Mouse (Mus musculus) lung, embryonic 16.5 days (tissue): ENCODE measurements at regions not wholly inside any gene's neighbourhood (a gene's known extent, or its start where the extent isn't known, plus 50 kb on each side); places are given as distances from the start of the nearest gene placed in this dataset.

Experiments used
- ATAC-seq: fragments of 200-750 bp; cut with Nextera tagmentation; 2 replicates; pipeline ENCODE4 v1.8.0; 2017; ENCODE audit warnings: low read depth, mild to moderate bottlenecking, moderate library complexity
- H3K27ac ChIP-seq: fragments of 300-500 bp; sonication (generic); 2 replicates; pipeline ENCODE4 v1.5.1; 2014; ENCODE audit warnings: mild to moderate bottlenecking, control low read depth, low read length
- H3K27me3 ChIP-seq: fragments of 300-500 bp; sonication (generic); 2 replicates; pipeline ENCODE4 v1.6.1; 2014; ENCODE audit warnings: low read depth, low read length, mixed read lengths; ENCODE audit not compliant: control insufficient read depth, insufficient read depth
- H3K36me3 ChIP-seq: fragments of 300-500 bp; sonication (generic); 2 replicates; pipeline ENCODE4 v1.6.1; 2014; ENCODE audit warnings: low read length; ENCODE audit not compliant: control insufficient read depth, insufficient read depth
- H3K4me1 ChIP-seq: fragments of 300-500 bp; sonication (generic); replicated peaks from 2 replicates; pipeline ENCODE4 v1.6.1; 2014; ENCODE audit warnings: low read length, mixed read lengths; ENCODE audit not compliant: control insufficient read depth, insufficient read depth
- H3K4me2 ChIP-seq: fragments of 300-500 bp; sonication (generic); 2 replicates; pipeline ENCODE4 v1.6.1; 2014; ENCODE audit warnings: low read depth, low read length, control low read depth
- H3K4me3 ChIP-seq: fragments of 300-500 bp; sonication (generic); 2 replicates; pipeline ENCODE4 v1.5.1; 2014; ENCODE audit warnings: mild to moderate bottlenecking, low read length, control low read depth
- H3K9ac ChIP-seq: fragments of 300-500 bp; sonication (generic); 2 replicates; pipeline ENCODE4 v1.6.1; 2014; ENCODE audit warnings: low read length, control low read depth
- H3K9me3 ChIP-seq: fragments of 300-500 bp; sonication (generic); 2 replicates; pipeline ENCODE4 v1.6.1; 2016; ENCODE audit warnings: low read length; ENCODE audit not compliant: control insufficient read depth
- WGBS: fragments of 180-500 bp; shearing (Covaris S2); extraction: QIAGEN DNeasy Blood & Tissue Kit; methylation state at CpG from one replicate; pipeline ENCODE4 v1.1.7; 2014; 5-methylcytosine and 5-hydroxymethylcytosine counted together

- no peaks in the 10 kb centered on the region for H3K4me1 ChIP-seq
- H3K4me3 ChIP-seq, result no peak overlapping the region
- ATAC-seq, result no peak
- no peaks in the 10 kb centered on the region for H3K9me3 ChIP-seq
- no peak overlapping the region for H3K27ac ChIP-seq
- H3K4me2 ChIP-seq, result no peak overlapping the region
- WGBS, result 60% methylated on average over 1 of the region's 1 CpGs
- H3K36me3 ChIP-seq, result no peaks in the 10 kb centered on the region
- H3K27me3 ChIP-seq, result no peaks in the 10 kb centered on the region
- no peak overlapping the region for H3K9ac ChIP-seq
These were observed 99.4 kb upstream of the Pclo start for GRCm38 (mm10) chr5:14415234-14415862.

GRCm38 (mm10) chr5:14453082-14453481, 61.6 kb upstream of the Pclo start:
- Histone ChIP-seq H3K9me3 (no peaks in the 10 kb centered on the region), H3K4me3 (no peak overlapping the region), H3K27me3 (no peaks in the 10 kb centered on the region), H3K9ac (no peak overlapping the region), H3K36me3 (no peaks in the 10 kb centered on the region), H3K27ac (no peak overlapping the region), H3K4me1 (no peaks in the 10 kb centered on the region), H3K4me2 (no peak overlapping the region)
- ATAC-seq, result no peak
- 43% methylated on average over 3 of the region's 5 CpGs for WGBS
